Mouse (Mus musculus) midbrain, embryonic 10.5 days (tissue): ENCODE data around the gene Msl3. TPM values are rescaled to one million over a fixed set of nuclear protein-coding genes. Genes with fewer than 3 reads are reported as not detected.
A peak's percentile ranks its signal among the peaks of the same experiment; 100 is the strongest.
"Not testable (repeated sequence)": the region's sequence is repeated elsewhere in the genome, so short reads cannot be mapped to it uniquely, and the experiment has no call there.

Experiments used
- DNase-seq: peaks from one replicate; pipeline ENCODE4 v3.0.0-alpha.2; 2017; ENCODE audit warnings: low spot score
- H3K27ac ChIP-seq: fragments of 300-500 bp; sonication (generic); replicated peaks from 2 replicates; pipeline ENCODE4 v1.5.1; 2016; ENCODE audit warnings: mild to moderate bottlenecking
- H3K27me3 ChIP-seq: fragments of 300-500 bp; sonication (generic); 2 replicates; pipeline ENCODE4 v1.6.1; 2016; ENCODE audit warnings: low read depth, mild to moderate bottlenecking; ENCODE audit not compliant: poor library complexity, severe bottlenecking
- H3K36me3 ChIP-seq: fragments of 300-500 bp; sonication (generic); 2 replicates; pipeline ENCODE4 v1.6.1; 2016; ENCODE audit warnings: mild to moderate bottlenecking, moderate library complexity
- H3K4me1 ChIP-seq: fragments of 300-500 bp; sonication (generic); 2 replicates; pipeline ENCODE4 v1.6.1; 2016
- H3K4me3 ChIP-seq: fragments of 300-500 bp; sonication (generic); 2 replicates; pipeline ENCODE4 v1.5.1; 2016; ENCODE audit warnings: mild to moderate bottlenecking, moderate library complexity
- H3K9me3 ChIP-seq: fragments of 300-500 bp; sonication (generic); replicated peaks from 2 replicates; pipeline ENCODE4 v1.6.1; 2016; ENCODE audit warnings: mild to moderate bottlenecking
- WGBS: fragments of 180-500 bp; shearing (Covaris S2); methylation state at CpG from one replicate; pipeline ENCODE4 v1.1.7; 2016; 5-methylcytosine and 5-hydroxymethylcytosine counted together
- polyA plus RNA-seq: library from polyadenylated mRNA; unstranded; fragments of >200 nt; fragmentation: Nextera tagmentation; extraction: Ambion mirVana; gene quantifications from 2 replicates; pipeline ENCODE4 v1.2.1, GENCODE M21; 2016

Msl3 gene
- polyA plus RNA-seq = 28.6 and 28.8 TPM in 2 replicates

- DNase-seq = peak; percentile 84
- H3K27ac ChIP-seq = peak within 1 kb of the TSS; percentile 90
- H3K4me1 ChIP-seq = 0 out of 2 replicates have a peak, but pooled peaks cover 8% of the 10 kb centered on the region
- no peaks in the 10 kb centered on the region for H3K9me3 ChIP-seq
- H3K36me3 ChIP-seq = peaks cover 14% of the 10 kb centered on the region
- H3K4me3 ChIP-seq = peak within 1 kb of the TSS; percentile 62
- 26% methylated on average over 87 of the region's 88 CpGs for WGBS
- peaks cover 64% of the 10 kb centered on the region for H3K27me3 ChIP-seq
Measured at GRCm38 (mm10) chrX:168673525-168674406, at the start of gene Msl3. Gene Msl3, minus strand, starts transcription at chrX:168673898.

GRCm38 (mm10) chrX:168717969-168718368 lies 44.3 kb upstream of the Msl3 start:
- 57% methylated on average over 2 of the region's 2 CpGs for WGBS
- Histone ChIP-seq H3K9me3 (no peaks in the 10 kb centered on the region), H3K27me3 (peaks cover 78% of the 10 kb centered on the region), H3K4me3 (no peak overlapping the region), H3K36me3 (no peaks in the 10 kb centered on the region), H3K4me1 (no peaks in the 10 kb centered on the region), H3K27ac (no peak overlapping the region)
- DNase-seq = no peak

- Histone ChIP-seq H3K36me3 (peaks cover 6% of the 10 kb centered on the region), H3K4me3 (peak overlapping the region; percentile 62), H3K27ac (peak overlapping the region; percentile 90), H3K27me3 (peaks cover 61% of the 10 kb centered on the region), H3K9me3 (no peaks in the 10 kb centered on the region), H3K4me1 (0 out of 2 replicates have a peak, but pooled peaks cover 8% of the 10 kb centered on the region)
- WGBS = 39% methylated on average over 9 of the region's 10 CpGs
- DNase-seq = no peak
Measured at GRCm38 (mm10) chrX:168674407-168674962, 787 bp upstream of the Msl3 start.

DNA sequence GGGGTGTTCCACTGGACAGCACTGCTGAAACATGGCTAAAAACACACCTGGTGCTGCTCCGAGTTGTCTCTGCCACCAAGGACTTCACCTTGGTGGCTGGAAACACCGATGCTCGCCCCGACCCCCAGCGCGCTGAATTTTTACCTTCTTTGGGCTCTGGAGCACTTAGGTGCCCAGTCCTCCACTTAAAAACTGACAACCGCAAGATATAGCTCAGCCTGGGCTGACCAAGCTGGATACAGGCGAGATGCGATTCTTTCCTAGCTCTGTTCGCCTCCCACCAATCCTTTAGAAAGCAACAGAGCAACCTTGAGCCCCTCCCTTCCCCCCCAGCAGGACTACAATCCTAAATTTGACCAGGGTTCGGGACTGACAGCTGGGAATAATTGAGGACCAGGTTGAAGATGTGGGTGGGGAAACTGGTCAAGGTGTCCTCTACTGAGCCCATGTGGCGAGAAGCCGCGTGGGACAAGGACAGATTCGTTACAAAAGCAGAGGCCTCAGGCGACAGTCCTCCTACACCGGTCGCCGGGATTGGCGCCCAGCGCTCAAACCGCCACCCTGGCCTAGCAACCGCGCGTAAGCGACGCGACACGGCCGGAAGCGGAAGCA lies 679 bp downstream of the Msl3 start:
- peak overlapping the region; percentile 62 for H3K4me3 ChIP-seq
- DNase-seq = no peak
- peaks cover 20% of the 10 kb centered on the region for H3K36me3 ChIP-seq
- WGBS = 23% methylated on average over 31 of the region's 31 CpGs
- no peaks in the 10 kb centered on the region for H3K9me3 ChIP-seq
- peak overlapping the region; percentile 90 for H3K27ac ChIP-seq
- H3K4me1 ChIP-seq = 0 out of 2 replicates have a peak, but pooled peaks cover 8% of the 10 kb centered on the region
- H3K27me3 ChIP-seq = peaks cover 69% of the 10 kb centered on the region

DNA sequence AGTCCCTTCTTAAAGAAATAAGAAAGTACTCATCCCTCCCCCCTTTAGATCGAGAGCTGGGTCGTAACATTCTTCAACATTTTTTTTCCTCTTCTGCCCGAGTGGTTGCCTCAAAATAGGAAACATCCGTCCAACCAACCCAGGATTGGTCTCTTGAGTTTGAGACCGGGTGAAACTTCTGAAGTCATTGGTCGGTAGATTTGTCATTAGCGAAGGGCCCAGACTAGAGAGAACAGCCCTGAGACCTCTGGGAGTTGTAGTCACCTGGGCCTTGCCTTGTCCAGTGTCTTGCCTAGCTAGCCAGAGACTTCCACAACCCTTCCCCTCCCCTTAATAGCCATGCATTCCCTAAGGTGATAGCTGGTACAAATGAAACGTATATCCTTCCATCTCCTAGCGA lies 1.3 kb downstream of the Msl3 start:
- Histone ChIP-seq H3K9me3 (no peaks in the 10 kb centered on the region), H3K4me1 (0 out of 2 replicates have a peak, but pooled peaks cover 8% of the 10 kb centered on the region), H3K27ac (peak overlapping the region; percentile 90), H3K27me3 (peaks cover 70% of the 10 kb centered on the region), H3K4me3 (peak overlapping the region; percentile 62), H3K36me3 (peaks cover 26% of the 10 kb centered on the region)
- WGBS = 22% methylated on average over 9 of the region's 9 CpGs
- DNase-seq = peak; percentile 54

DNA sequence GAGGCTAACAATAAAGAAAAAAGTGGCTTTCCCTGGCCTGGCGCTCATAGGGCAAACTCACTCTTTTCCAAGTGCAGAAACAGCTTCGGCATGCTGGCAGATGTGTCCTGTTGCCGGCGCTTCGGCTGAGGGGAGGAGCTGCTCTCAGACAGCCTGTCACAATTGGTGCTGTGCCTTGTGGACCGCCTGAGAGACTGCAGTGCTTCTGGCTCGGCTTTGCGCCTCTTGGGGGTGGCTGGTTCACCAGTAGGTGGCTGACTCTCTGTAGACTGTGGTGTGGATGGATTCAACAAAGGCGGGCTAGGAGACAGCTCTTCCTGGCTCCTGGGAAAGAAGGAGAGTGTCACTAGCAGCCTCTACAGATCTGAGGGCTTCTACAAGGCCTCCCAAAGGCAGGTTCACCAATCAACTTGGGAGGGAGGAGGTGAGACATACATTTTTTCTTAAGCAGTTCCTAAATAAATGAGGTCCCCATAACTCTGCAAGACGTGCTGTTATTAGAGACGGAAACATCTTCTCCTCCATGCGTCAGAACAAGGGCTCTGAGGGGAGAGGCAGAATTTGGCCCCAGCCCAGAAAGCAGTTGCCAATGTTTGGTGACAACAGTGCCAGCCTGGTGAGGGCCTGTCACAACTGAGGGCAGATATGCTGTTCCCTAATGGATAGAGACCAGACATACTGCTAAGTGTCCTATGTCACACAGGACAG lies 9.6 kb downstream of the Msl3 start:
- DNase-seq = no peak
- 75% methylated on average over 12 of the region's 12 CpGs for WGBS
- peaks cover 56% of the 10 kb centered on the region for H3K27me3 ChIP-seq

GRCm38 (mm10) chrX:168660236-168660635 lies 13.5 kb downstream of the Msl3 start:
- H3K27ac ChIP-seq = no peak overlapping the region
- no peak for DNase-seq
- H3K27me3 ChIP-seq = peaks cover 63% of the 10 kb centered on the region
- H3K9me3 ChIP-seq = no peaks in the 10 kb centered on the region
- peaks cover 42% of the 10 kb centered on the region for H3K36me3 ChIP-seq
- no peaks in the 10 kb centered on the region for H3K4me1 ChIP-seq
- WGBS = 85% methylated on average over 4 of the region's 4 CpGs
- H3K4me3 ChIP-seq = no peak overlapping the region

More for the DNA sequence above, 9.6 kb downstream of the Msl3 start:
- Histone ChIP-seq H3K36me3 (peaks cover 44% of the 10 kb centered on the region), H3K4me1 (no peaks in the 10 kb centered on the region), H3K4me3 (no peak overlapping the region), H3K9me3 (no peaks in the 10 kb centered on the region), H3K27ac (no peak overlapping the region)

- H3K4me3 ChIP-seq, H3K27ac ChIP-seq, H3K9me3 ChIP-seq, DNase-seq, H3K4me1 ChIP-seq: not testable (repeated sequence)
- 70% methylated on average over 4 of the region's 4 CpGs for WGBS
- H3K27me3 ChIP-seq = peaks cover 63% of the 10 kb centered on the region
- H3K36me3 ChIP-seq = peaks cover 38% of the 10 kb centered on the region
Measured at GRCm38 (mm10) chrX:168659803-168660202, 13.9 kb downstream of the Msl3 start.

- Histone ChIP-seq H3K27ac (no peak overlapping the region), H3K4me1 (no peaks in the 10 kb centered on the region), H3K4me3 (no peak overlapping the region), H3K27me3 (peaks cover 63% of the 10 kb centered on the region), H3K9me3 (no peaks in the 10 kb centered on the region), H3K36me3 (peaks cover 34% of the 10 kb centered on the region)
- no peak for DNase-seq
- WGBS = 88% methylated on average over 3 of the region's 3 CpGs
Measured at GRCm38 (mm10) chrX:168659275-168659674, 14.4 kb downstream of the Msl3 start.

- WGBS = 88% methylated on average over 1 of the region's 1 CpGs
- no peak for DNase-seq
- no peaks in the 10 kb centered on the region for H3K9me3 ChIP-seq
- H3K4me3 ChIP-seq = no peak overlapping the region
- H3K36me3 ChIP-seq = peaks cover 35% of the 10 kb centered on the region
- peaks cover 63% of the 10 kb centered on the region for H3K27me3 ChIP-seq
- H3K4me1 ChIP-seq = no peaks in the 10 kb centered on the region
- no peak overlapping the region for H3K27ac ChIP-seq
Measured at GRCm38 (mm10) chrX:168657795-168658194, 15.9 kb downstream of the Msl3 start.

GRCm38 (mm10) chrX:168649336-168649735 lies 24.4 kb downstream of the Msl3 start:
- 74% methylated on average over 2 of the region's 2 CpGs for WGBS
- H3K9me3 ChIP-seq = no peaks in the 10 kb centered on the region
- H3K4me3 ChIP-seq = no peak overlapping the region
- H3K27me3 ChIP-seq = peaks cover 98% of the 10 kb centered on the region
- no peak for DNase-seq
- H3K36me3 ChIP-seq = peaks cover 30% of the 10 kb centered on the region
- H3K4me1 ChIP-seq = no peaks in the 10 kb centered on the region
- no peak overlapping the region for H3K27ac ChIP-seq

DNA sequence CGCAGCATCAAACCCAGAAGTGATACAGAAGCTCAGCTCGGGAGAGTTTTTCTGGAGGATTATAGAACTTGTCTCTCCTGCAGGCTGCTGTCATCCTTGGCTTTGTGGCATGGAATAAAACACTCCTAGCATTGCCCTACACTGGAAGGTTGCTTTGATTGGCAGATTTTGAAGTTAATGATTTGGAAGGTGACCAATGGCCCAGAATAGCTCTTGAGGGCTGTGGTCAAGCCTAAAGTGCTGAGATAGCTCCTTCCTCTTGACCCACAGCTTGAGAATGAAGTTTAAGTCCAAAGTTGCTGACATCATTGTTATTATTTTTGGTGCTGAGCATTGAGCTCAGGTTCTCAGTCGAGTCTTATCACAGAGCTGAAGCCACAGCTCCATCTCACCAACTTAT lies 26.0 kb downstream of the Msl3 start:
- no peak overlapping the region for H3K4me3 ChIP-seq
- H3K4me1 ChIP-seq = no peaks in the 10 kb centered on the region
- H3K27ac ChIP-seq = no peak overlapping the region
- WGBS = 74% methylated on average over 3 of the region's 3 CpGs
- peaks cover 91% of the 10 kb centered on the region for H3K27me3 ChIP-seq
- DNase-seq = no peak
- no peaks in the 10 kb centered on the region for H3K9me3 ChIP-seq
- peaks cover 18% of the 10 kb centered on the region for H3K36me3 ChIP-seq
